Mouse (Mus musculus): Measurements from ENCODE around the gene Npb.

DNA sequence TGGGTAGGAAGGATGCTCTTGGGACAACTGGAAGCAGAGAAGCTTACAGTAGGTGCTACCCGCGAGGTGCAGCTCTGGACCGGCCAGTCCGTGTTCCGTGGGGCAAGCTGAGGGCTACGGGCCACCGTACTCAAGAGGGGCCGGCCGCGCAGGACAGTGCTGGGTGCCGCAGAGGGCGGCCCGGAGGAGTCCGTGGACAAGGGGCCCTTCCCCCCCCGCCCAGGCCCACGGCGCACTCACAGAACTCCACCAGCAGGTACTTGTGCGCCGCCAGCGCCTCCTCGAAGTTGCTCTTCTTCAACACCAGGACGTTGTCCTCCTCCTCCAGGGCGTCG lies 35.9 kb upstream of the Npb start:
- TF ChIP-seq CTCF (IDR thresholded peaks at IDR 0.05; ENCODE audit: insufficient read depth, low read length) (no peak), POLR2A (IDR thresholded peaks at IDR 0.05; ENCODE audit: borderline replicate concordance, extremely low read depth, low read depth, low read length) (no peak)

All from lung, adult 2 months (tissue).